Mouse (Mus musculus) kidney, adult 2 months (tissue): ENCODE measurements around the gene Krt87. TPM values are rescaled to one million over a fixed set of nuclear protein-coding genes. Genes with fewer than 3 reads are reported as not detected.

Experiments used
- DNase-seq: peaks from one replicate; pipeline ENCODE4 v3.0.0; 2021
- H3K27ac ChIP-seq: fragments of 200-500 bp; 2 replicates; pipeline ENCODE4 v1.5.1; 2012; ENCODE audit warnings: low read depth, low read length, control low read depth, inconsistent platforms; ENCODE audit not compliant: insufficient read depth
- H3K27me3 ChIP-seq: fragments of 200-500 bp; replicated peaks from 2 replicates; pipeline ENCODE4 v1.6.1; 2012; ENCODE audit warnings: mild to moderate bottlenecking, moderate library complexity, low read length, inconsistent platforms; ENCODE audit not compliant: control insufficient read depth, insufficient read depth
- H3K36me3 ChIP-seq: fragments of 200-500 bp; 2 replicates; pipeline ENCODE4 v1.6.1; 2012; ENCODE audit warnings: mild to moderate bottlenecking, moderate library complexity, low read length, inconsistent platforms; ENCODE audit not compliant: control insufficient read depth, insufficient read depth
- H3K4me1 ChIP-seq: fragments of 200-500 bp; 2 replicates; pipeline ENCODE4 v1.6.1; 2011; ENCODE audit warnings: low read length; ENCODE audit not compliant: control insufficient read depth, insufficient read depth
- H3K4me3 ChIP-seq: fragments of 200-500 bp; 2 replicates; pipeline ENCODE4 v1.5.1; 2011; ENCODE audit warnings: mild to moderate bottlenecking, low read depth, low read length, control low read depth; ENCODE audit not compliant: insufficient read depth
- CTCF ChIP-seq: fragments of 200-500 bp; conservative IDR thresholded peaks from 2 replicates; pipeline ENCODE4 v1.5.1; 2011; ENCODE audit warnings: low read depth, mild to moderate bottlenecking, control low read depth, low read length, moderate library complexity, mixed read lengths; ENCODE audit not compliant: insufficient read depth, insufficient read length
- POLR2A ChIP-seq: fragments of 200-500 bp; IDR thresholded peaks from one replicate; pipeline ENCODE4 v1.6.1; 2011; ENCODE audit warnings: low read depth, low read length, control low read depth
- WGBS: fragments of 180-500 bp; shearing (Covaris S2); methylation state at CpG from one replicate; pipeline ENCODE4 v1.1.7; 2018; 5-methylcytosine and 5-hydroxymethylcytosine counted together
- polyA plus RNA-seq: library from polyadenylated mRNA; depleted of rRNA; stranded (reverse); fragments of >200 nt; gene quantifications from 2 replicates; pipeline ENCODE4 v1.2.3, GENCODE M21; 2012; rRNA removed

Krt87 gene
- not detected in 2 replicates for polyA plus RNA-seq

DNA sequence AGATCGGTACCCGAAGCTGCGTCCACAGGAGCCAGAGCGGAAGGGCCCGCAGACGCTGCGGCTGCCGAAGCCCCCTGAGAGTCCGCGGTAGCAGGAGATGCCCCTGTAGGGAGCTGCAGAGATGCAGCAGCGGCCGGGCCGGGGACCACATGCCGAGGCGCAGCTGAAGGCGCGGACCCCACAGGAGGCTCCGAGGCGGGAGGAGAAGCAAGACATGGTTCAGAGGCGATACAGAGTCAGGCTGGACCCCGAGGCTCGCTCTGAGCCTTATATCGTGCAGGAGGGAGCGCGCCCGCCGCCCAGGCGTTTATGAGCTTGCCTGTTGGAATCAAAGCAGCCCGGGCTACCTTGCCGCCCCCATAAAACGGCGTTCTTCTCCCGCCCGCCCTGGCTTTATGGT lies at the start of gene Krt87:
Gene Krt87, minus strand, starts transcription at position 250 of the 400 bp plus-strand sequence.
- DNase-seq, result no peak
- H3K4me3 ChIP-seq, result no peak within 1 kb of the TSS
- TF ChIP-seq CTCF (no peak), POLR2A (no peak)
- H3K27ac ChIP-seq, result no peak within 1 kb of the TSS
- 5% methylated on average over 34 of the region's 34 CpGs for WGBS
- no peaks in the 10 kb centered on the region for H3K36me3 ChIP-seq
- H3K4me1 ChIP-seq, result no peaks in the 10 kb centered on the region
- no peaks in the 10 kb centered on the region for H3K27me3 ChIP-seq

DNA sequence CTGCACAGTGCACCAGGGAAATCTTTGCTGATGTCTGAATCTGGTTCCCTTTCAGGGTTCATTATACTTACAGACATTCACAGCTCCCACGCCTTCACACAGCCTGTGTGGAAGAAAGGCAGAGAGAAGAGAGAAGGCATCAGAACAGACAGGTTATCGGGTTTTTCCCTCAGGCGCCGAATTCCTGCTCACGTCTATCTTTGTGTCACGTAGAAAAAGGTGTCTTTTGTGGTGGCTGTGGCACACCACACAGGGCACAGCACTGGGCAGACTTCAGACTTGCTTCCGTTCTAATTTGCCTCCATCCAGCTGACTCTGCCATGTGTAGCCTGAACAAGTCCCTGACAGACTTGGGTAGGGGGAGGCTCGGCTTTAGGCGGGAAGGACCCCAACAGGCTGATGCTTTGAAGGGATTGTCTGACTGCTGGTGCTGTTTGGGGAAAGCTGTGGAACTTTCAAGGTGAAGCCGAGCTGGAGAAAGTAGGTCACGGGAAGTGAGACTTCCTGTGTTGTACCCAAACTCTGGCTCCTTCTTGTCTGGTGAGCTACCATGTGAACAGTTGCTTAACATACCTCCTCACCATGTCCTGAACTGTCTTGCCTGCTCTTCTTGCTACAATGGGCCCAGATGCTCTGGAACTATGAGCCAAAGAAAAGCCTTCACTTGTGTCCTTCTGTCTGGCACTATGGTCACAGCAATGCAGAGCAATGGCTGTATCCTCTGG lies 47.5 kb upstream of the Krt87 start:
- Histone ChIP-seq H3K27ac (no peak overlapping the region), H3K36me3 (no peaks in the 10 kb centered on the region), H3K4me1 (no peaks in the 10 kb centered on the region), H3K27me3 (no peaks in the 10 kb centered on the region), H3K4me3 (no peak overlapping the region)
- no peak for TF ChIP-seq POLR2A
- TF ChIP-seq CTCF, result no peak
- DNase-seq, result no peak
- 83% methylated on average over 11 of the region's 11 CpGs for WGBS

DNA sequence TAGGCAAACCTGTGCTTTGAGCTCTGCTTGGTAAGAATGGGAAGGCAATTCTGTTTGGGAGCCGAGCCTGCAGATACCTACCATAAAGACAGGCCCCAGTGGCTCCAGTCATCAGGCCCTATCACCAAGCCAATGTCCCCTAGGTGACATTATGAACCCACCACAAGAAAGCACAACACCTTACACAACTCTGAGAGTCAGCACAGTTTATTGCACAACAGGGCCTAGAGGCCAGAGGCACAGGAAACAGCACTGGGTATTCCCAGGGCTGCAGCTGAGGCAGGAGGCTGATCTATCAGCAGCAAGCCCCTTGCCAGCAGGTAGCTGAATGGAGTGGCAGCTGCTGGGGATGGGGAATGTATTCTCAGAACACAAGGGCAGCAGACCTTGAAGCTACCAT lies 46.3 kb upstream of the Krt87 start:
- DNase-seq, result no peak
- Histone ChIP-seq H3K27ac (no peak overlapping the region), H3K27me3 (no peaks in the 10 kb centered on the region), H3K4me1 (no peaks in the 10 kb centered on the region), H3K4me3 (no peak overlapping the region), H3K36me3 (no peaks in the 10 kb centered on the region)
- WGBS, result 88% methylated on average over 1 of the region's 1 CpGs
- TF ChIP-seq CTCF (no peak), POLR2A (no peak)

DNA sequence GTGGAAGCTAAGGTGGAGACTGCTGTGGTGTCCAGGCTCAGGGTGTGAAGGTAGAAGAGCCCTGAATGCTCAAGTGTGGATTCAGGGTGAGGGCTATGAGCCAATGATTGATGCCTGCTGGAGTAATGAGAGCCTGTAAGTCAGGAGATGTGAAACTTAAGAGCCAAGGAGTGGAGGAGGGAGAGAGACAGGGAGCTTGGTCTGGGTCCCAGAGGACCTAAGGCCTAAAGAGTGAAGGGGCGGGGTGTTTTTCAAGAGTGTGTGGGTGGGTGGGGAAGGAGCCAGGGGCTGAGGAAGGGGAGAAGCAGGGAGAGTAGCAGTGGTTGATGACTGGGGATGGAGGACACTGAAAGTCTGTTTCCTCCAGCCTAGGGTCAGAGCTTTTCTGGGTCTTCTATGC lies 45.0 kb upstream of the Krt87 start:
- DNase-seq, result no peak
- TF ChIP-seq POLR2A (no peak), CTCF (no peak)
- no peak overlapping the region for H3K27ac ChIP-seq
- WGBS, result 72% methylated on average over 1 of the region's 1 CpGs
- no peaks in the 10 kb centered on the region for H3K36me3 ChIP-seq
- H3K4me3 ChIP-seq, result no peak overlapping the region
- H3K27me3 ChIP-seq, result no peaks in the 10 kb centered on the region
- H3K4me1 ChIP-seq, result no peaks in the 10 kb centered on the region

DNA sequence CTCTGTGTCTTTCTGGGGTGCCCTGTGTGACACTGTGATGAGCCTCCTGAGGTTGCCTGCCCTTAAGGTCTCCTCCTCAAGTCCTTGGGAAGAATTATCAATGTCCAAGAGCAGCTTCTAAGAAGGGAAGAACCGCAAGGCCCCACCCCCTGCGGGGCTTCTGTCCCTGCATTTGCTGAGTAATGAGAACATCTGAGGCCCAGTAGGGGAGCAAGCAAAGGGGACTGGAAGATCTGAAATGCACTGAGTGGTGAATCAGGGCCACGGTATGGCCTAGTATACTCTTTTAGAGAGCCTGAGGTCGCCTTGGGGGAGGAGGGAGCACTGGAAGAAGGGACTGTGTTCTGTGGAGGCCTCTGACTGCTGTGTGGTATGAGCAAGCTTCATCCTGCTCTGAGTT lies 43.5 kb upstream of the Krt87 start:
- no peaks in the 10 kb centered on the region for H3K4me1 ChIP-seq
- no peaks in the 10 kb centered on the region for H3K36me3 ChIP-seq
- H3K27me3 ChIP-seq, result no peaks in the 10 kb centered on the region
- WGBS, result 67% methylated on average over 4 of the region's 4 CpGs
- no peak overlapping the region for H3K27ac ChIP-seq
- no peak for TF ChIP-seq CTCF
- TF ChIP-seq POLR2A, result no peak
- DNase-seq, result no peak
- no peak overlapping the region for H3K4me3 ChIP-seq

DNA sequence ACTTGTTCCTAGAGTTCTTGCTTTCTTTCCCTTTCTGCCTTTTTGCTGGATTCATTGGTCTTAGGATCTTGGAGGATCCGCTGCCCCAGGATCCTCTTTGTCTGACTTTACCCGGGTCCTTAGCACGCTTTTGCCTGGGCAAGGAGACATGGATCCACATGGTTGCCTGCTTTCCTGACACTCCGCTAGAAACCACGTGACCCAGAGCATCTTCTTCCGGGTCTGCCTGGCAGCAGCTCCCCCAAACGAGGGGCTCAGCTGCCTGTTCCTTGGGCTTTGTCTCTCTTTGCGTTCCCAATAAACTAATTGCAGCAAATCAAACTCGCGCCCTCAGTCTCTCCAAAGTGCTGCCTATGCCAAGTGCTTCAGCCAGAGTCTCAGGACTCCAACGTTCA lies 41.1 kb upstream of the Krt87 start:
- Histone ChIP-seq H3K27ac (no peak overlapping the region), H3K27me3 (no peaks in the 10 kb centered on the region), H3K36me3 (no peaks in the 10 kb centered on the region), H3K4me3 (no peak overlapping the region), H3K4me1 (no peaks in the 10 kb centered on the region)
- TF ChIP-seq POLR2A (no peak), CTCF (no peak)
- 24% methylated on average over 11 of the region's 11 CpGs for WGBS
- DNase-seq, result no peak

DNA sequence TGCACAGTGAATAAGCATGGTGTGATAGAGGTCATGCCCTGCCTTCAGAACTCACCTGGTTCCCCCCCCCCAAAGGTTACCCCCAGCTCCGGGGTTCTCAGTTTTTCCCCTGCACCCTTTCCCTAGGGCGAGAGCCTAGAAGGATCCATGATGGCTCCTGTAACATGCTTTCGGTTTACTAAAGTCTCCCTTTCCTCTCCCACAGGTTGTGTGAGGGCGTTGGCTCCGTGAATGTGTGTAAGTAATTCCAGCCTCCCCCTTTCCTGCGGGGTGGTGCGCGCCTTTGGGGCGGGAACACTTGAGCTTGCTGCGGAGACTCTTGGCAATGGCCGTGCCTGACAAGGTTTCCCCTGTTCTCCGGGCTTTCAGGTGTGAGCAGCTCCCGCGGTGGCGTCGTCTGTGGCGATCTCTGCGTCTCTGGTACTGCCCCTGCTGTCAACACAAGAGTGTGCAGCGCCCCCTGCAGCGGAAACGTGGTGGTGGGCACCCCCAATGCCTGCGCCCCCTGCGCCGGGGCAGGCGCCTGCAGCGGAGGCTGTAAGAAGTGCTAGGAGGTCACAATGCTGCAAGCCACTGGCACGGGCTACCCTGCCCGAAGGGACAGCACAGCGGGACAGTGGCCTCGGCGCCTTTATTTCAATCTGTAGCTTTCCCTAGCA lies 40.5 kb upstream of the Krt87 start:
- 8% methylated on average over 31 of the region's 31 CpGs for WGBS
- Histone ChIP-seq H3K4me1 (no peaks in the 10 kb centered on the region), H3K27me3 (no peaks in the 10 kb centered on the region), H3K36me3 (no peaks in the 10 kb centered on the region), H3K27ac (no peak overlapping the region), H3K4me3 (no peak overlapping the region)
- no peak; the same call in 1 of the 2 replicates for TF ChIP-seq CTCF
- no peak for TF ChIP-seq POLR2A
- peak; percentile 21 for DNase-seq
